13 mouse cellular contexts compared by ENCODE assay signal in the genomic region with DNA sequence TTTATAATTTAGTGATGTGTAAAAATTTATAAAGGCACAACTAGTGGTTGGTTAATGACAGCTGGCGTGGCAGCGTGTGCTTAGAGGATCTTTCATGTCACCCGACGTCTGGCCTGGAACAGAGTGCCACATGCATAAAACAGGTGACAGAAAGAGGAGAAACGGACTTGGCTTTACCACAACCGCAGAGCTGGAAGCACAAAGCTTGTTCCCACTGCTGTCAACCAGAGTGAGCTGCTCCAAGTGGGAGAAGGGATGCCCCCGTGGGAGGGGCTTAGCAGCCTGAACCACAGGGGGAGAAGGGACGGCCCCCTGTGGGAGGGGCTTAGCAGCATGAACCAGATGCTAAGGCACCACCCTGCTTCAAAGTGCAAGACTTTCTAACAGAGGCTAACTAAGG.
A peak's percentile ranks its signal among the peaks of the same experiment; 100 is the strongest.
DNase-seq lines count a peak whose midpoint lies in the region; ATAC-seq lines count a peak whose summit lies in the region.
"Had no signal": no experiment of that assay in that cellular context is flagged by ENCODE, and none has a peak within 500 bp of the region (broad histone marks: within the 10 kb centered on the region; RNA-seq: fewer than 3 reads in every experiment).

No protein-coding gene starts in this region.

- peak overlapping the region; percentile 45 for H3K27ac ChIP-seq in hindbrain, embryonic 16.5 days (ENCODE audit: low read depth, low read length)
- no peak overlapping the region for H3K27ac ChIP-seq in hindbrain, embryonic 14.5 days
- H3K27ac ChIP-seq in intestine, embryonic 16.5 days (ENCODE audit: low read length), result no peak overlapping the region

- no peak overlapping the region for H3K4me3 ChIP-seq in hindbrain, embryonic 16.5 days (ENCODE audit: low read length)
- no peak overlapping the region for H3K4me3 ChIP-seq in hindbrain, embryonic 14.5 days (replicated peaks; ENCODE audit: low read length)
- H3K4me3 ChIP-seq in intestine, embryonic 16.5 days (ENCODE audit: low read length), result no peak overlapping the region

- ATAC-seq in hindbrain, embryonic 16.5 days, result no peak
- no peak for ATAC-seq in hindbrain, embryonic 14.5 days (ENCODE audit: low FRiP score)
- no peak for ATAC-seq in intestine, embryonic 16.5 days

- no peaks in the 10 kb centered on the region for H3K36me3 ChIP-seq in hindbrain, embryonic 16.5 days (ENCODE audit: control insufficient read depth, insufficient read depth, low read length)
- H3K36me3 ChIP-seq in hindbrain, embryonic 14.5 days (replicated peaks; ENCODE audit: control insufficient read depth, insufficient read depth), result no peaks in the 10 kb centered on the region
- H3K36me3 ChIP-seq in intestine, embryonic 16.5 days (ENCODE audit: control insufficient read depth, insufficient read depth, low read length), result no peaks in the 10 kb centered on the region

- no peak overlapping the region for H3K4me2 ChIP-seq in hindbrain, embryonic 16.5 days (ENCODE audit: low read length)
- H3K4me2 ChIP-seq in hindbrain, embryonic 14.5 days (replicated peaks), result no peak overlapping the region
- no peak overlapping the region for H3K4me2 ChIP-seq in intestine, embryonic 16.5 days (ENCODE audit: low read depth, low read length)

- H3K27me3 ChIP-seq in hindbrain, embryonic 16.5 days (replicated peaks; ENCODE audit: control insufficient read depth, insufficient read depth, low read length), result no peaks in the 10 kb centered on the region
- no peaks in the 10 kb centered on the region for H3K27me3 ChIP-seq in hindbrain, embryonic 14.5 days (ENCODE audit: control insufficient read depth, insufficient read depth, low read length)
- no peaks in the 10 kb centered on the region for H3K27me3 ChIP-seq in intestine, embryonic 16.5 days (replicated peaks; ENCODE audit: control insufficient read depth, insufficient read depth, low read length)

- 44% methylated on average over 8 of the region's 8 CpGs for WGBS in hindbrain, embryonic 16.5 days
- 51% methylated on average over 8 of the region's 8 CpGs for WGBS in hindbrain, embryonic 14.5 days
- WGBS in intestine, embryonic 16.5 days, result 50% methylated on average over 8 of the region's 8 CpGs

- H3K9me3 ChIP-seq in hindbrain, embryonic 16.5 days (ENCODE audit: control insufficient read depth, low read length), result peaks cover 2% of the 10 kb centered on the region; the same call in 1 of the 2 replicates
- H3K9me3 ChIP-seq in hindbrain, embryonic 14.5 days (ENCODE audit: control insufficient read depth, low read length), result no peaks in the 10 kb centered on the region
- peaks cover 5% of the 10 kb centered on the region; the same call in 1 of the 2 replicates for H3K9me3 ChIP-seq in intestine, embryonic 16.5 days (ENCODE audit: control insufficient read depth, low read length)

- H3K9ac ChIP-seq in hindbrain, embryonic 16.5 days (ENCODE audit: low read depth, low read length), result no peak overlapping the region
- H3K9ac ChIP-seq in hindbrain, embryonic 14.5 days, result no peak overlapping the region
- no peak overlapping the region for H3K9ac ChIP-seq in intestine, embryonic 16.5 days (ENCODE audit: low read depth, low read length)

- H3K4me1 ChIP-seq in hindbrain, embryonic 16.5 days (ENCODE audit: control insufficient read depth, insufficient read depth, low read depth, low read length), result peaks cover 11% of the 10 kb centered on the region
- H3K4me1 ChIP-seq in hindbrain, embryonic 14.5 days (replicated peaks; ENCODE audit: control insufficient read depth, insufficient read depth, low read length), result peaks cover 24% of the 10 kb centered on the region
- peaks cover 17% of the 10 kb centered on the region for H3K4me1 ChIP-seq in intestine, embryonic 16.5 days (ENCODE audit: control insufficient read depth, insufficient read depth, low read length)

- peak; percentile 52 for DNase-seq in embryo, embryonic 10 days (ENCODE audit: low spot score)
- DNase-seq in embryo, embryonic 10.5 days (ENCODE audit: low spot score), result no peak
- DNase-seq in hindbrain, embryonic 14.5 days (ENCODE audit: low spot score), result no peak
- DNase-seq in lung, postnatal 10 days, result peak; percentile 5
- DNase-seq in lung, postnatal 14 days, result no peak
- peak; percentile 58 for DNase-seq in retina, postnatal 1 day
- DNase-seq: adrenal gland, postnatal 25 days; kidney, adult 2 months; lung, adult 18-20 months; right cerebral cortex, postnatal 25 days; thymus, adult 18-20 months had no signal

Comparison
In these comparisons a context has a peak if more than half of its experiments do, and no peak if none do; other contexts are left out.
1. DNase-seq: peak in embryo, embryonic 10 days (single experiment), lung, postnatal 10 days (single experiment) and retina, postnatal 1 day (single experiment); none in embryo, embryonic 10.5 days (single experiment), hindbrain, embryonic 14.5 days (single experiment) and lung, postnatal 14 days (single experiment).